Mouse (Mus musculus): ENCODE measurements around the gene Dbndd1. TPM values are rescaled to one million over a fixed set of nuclear protein-coding genes. Genes with fewer than 3 reads are reported as not detected.
A peak's percentile ranks its signal among the peaks of the same experiment; 100 is the strongest.
"Not testable (repeated sequence)": the region's sequence is repeated elsewhere in the genome, so short reads cannot be mapped to it uniquely, and the experiment has no call there.

Gene Dbndd1
- total and polyA plus RNA-seq, 3 experiments = 0.55 to 2.1 TPM; not detected in 1

- TF ChIP-seq MYC (IDR thresholded peaks at IDR 0.05; ENCODE audit: low read depth, low read length) (no peak), BHLHE40 (IDR thresholded peaks at IDR 0.05; ENCODE audit: low read depth, low read length) (no peak), CTCF (conservative IDR thresholded peaks at IDR 0.05 in 1 of 2, IDR thresholded peaks at IDR 0.05 in 1 of 2; ENCODE audit: low read depth in 2 of 2, low read length in 2 of 2) (no peak)
Observed at GRCm38 (mm10) chr8:123527720-123528489, 12.6 kb upstream of the Dbndd1 start (continued).

- H3K9me3 ChIP-seq (replicated peaks; ENCODE audit: low read length); dilution Hi-C loops (cut with MboI; ENCODE audit: extremely low pct_ligation_motif_present, extremely low pct_unique_long_range_greater_than_20kb, low sequenced_read_pairs); H3K9ac ChIP-seq (ENCODE audit: insufficient read depth, low read depth); H3K4me2 ChIP-seq (ENCODE audit: insufficient read depth, low read depth, poor library complexity, severe bottlenecking); H3K79me2 ChIP-seq (replicated peaks; ENCODE audit: control insufficient read depth, extremely low read depth, insufficient read depth, poor library complexity, severe bottlenecking); DNase-seq (ENCODE audit: extremely low read depth); H3K4me3 ChIP-seq (replicated peaks in 1 of 3; ENCODE audit: low read depth in 2 of 3, low read length in 2 of 3, poor library complexity in 1 of 3); in situ Hi-C loops (cut with MboI; ENCODE audit: low pct_ligation_motif_present, low pct_unique_long_range_greater_than_20kb, low sequenced_read_pairs); H3K27ac ChIP-seq (ENCODE audit: insufficient read depth, low read depth): not testable (repeated sequence)
- H3K27me3 ChIP-seq (replicated peaks) = peaks cover 25% of the 10 kb centered on the region
- H3K4me1 ChIP-seq (ENCODE audit: control insufficient read depth in 1 of 2, insufficient read depth in 2 of 2) = peaks cover 6 to 17% of the 10 kb centered on the region in 2 experiments
- peaks cover 29 to 43% of the 10 kb centered on the region in 2 experiments for H3K36me3 ChIP-seq (replicated peaks in 1 of 2; ENCODE audit: control insufficient read depth in 1 of 2, insufficient read depth in 1 of 2, low read length in 1 of 2)
- 0 out of 2 replicates have a peak, but pooled peaks have one; percentile 52 for TF ChIP-seq TBP (conservative IDR thresholded peaks at IDR 0.05; ENCODE audit: low read depth, low read length)
Observed at GRCm38 (mm10) chr8:123520048-123520447, 4.8 kb upstream of the Dbndd1 start.

DNA sequence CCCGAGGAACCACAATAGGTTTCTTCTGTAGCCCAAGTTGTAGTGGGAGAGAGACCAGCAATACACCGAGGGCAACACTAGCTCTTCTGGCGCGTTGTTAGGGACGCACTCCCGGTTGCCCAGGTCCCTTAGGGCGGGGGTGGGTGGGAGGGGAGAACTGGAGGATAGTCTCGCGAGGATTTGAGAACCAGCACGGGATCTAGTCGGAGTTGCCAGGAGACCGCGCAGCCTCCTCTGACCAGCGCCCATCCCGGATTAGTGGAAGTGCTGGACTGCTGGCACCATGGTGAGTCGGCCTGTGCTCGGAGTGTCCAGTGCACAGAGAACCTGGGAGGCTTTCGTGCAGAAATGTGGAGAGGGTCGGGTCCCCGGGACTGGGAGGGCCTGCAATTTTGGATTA lies 3.4 kb upstream of the Dbndd1 start, which contains the start of gene Gas8:
Gas8 (plus strand) TSS at position 168 of the 400 bp plus-strand sequence.
- H3K4me2 ChIP-seq (ENCODE audit: insufficient read depth, low read depth, poor library complexity, severe bottlenecking) = peak within 1 kb of the TSS; percentile 87
- H3K36me3 ChIP-seq (replicated peaks in 1 of 2; ENCODE audit: control insufficient read depth in 1 of 2, insufficient read depth in 1 of 2, low read length in 1 of 2) = peaks cover 20 to 30% of the 10 kb centered on the region in 2 experiments
- no peak for TF ChIP-seq IRF4 (IDR thresholded peaks at IDR 0.05; ENCODE audit: low read depth, low read length)
- no peak for TF ChIP-seq ETS1 (conservative IDR thresholded peaks at IDR 0.05; ENCODE audit: low read depth, low read length)
- no peak for TF ChIP-seq E2F4 (IDR thresholded peaks at IDR 0.05; ENCODE audit: insufficient replicate concordance, low read depth, low read length)
- TF ChIP-seq BHLHE40 (IDR thresholded peaks at IDR 0.05; ENCODE audit: low read depth, low read length) = 0 out of 2 replicates have a peak, but pooled peaks have one; percentile 15
- peak; percentile 88 for TF ChIP-seq MXI1 (IDR thresholded peaks at IDR 0.05; ENCODE audit: low read depth, low read length)
- peak; percentile 76 for TF ChIP-seq POLR2A (IDR thresholded peaks at IDR 0.05; ENCODE audit: low read depth, low read length)
- no peak for TF ChIP-seq GABPA (IDR thresholded peaks at IDR 0.05; ENCODE audit: insufficient replicate concordance, low read depth, low read length)
- TF ChIP-seq HCFC1 (IDR thresholded peaks at IDR 0.05; ENCODE audit: low read depth, low read length) = peak; percentile 34; the same call in 1 of the 2 replicates
- TF ChIP-seq SIN3A (IDR thresholded peaks at IDR 0.05; ENCODE audit: low read length) = peak; percentile 79
- TF ChIP-seq USF1 (IDR thresholded peaks at IDR 0.05; ENCODE audit: low read depth, low read length) = no peak
- no peak for TF ChIP-seq KAT2A (IDR thresholded peaks at IDR 0.05; ENCODE audit: insufficient replicate concordance, low read length)
- no peak for TF ChIP-seq ZMIZ1 (IDR thresholded peaks at IDR 0.05; ENCODE audit: low read depth, low read length)
- TF ChIP-seq TCF12 (IDR thresholded peaks at IDR 0.05; ENCODE audit: low read depth, low read length) = 0 out of 2 replicates have a peak, but pooled peaks have one; percentile 18
- 0 out of 2 replicates have a peak, but pooled peaks have one; percentile 34 for TF ChIP-seq ELF1 (IDR thresholded peaks at IDR 0.05; ENCODE audit: low read depth, low read length)
- TF ChIP-seq MAX (IDR thresholded peaks at IDR 0.05; ENCODE audit: low read length) = no peak
- TF ChIP-seq NELFE (IDR thresholded peaks at IDR 0.05; ENCODE audit: low read depth, low read length) = peak; percentile 63; the same call in 1 of the 2 replicates
- peak; percentile 54; the same call in 1 of the 2 replicates for TF ChIP-seq NRF1 (IDR thresholded peaks at IDR 0.05; ENCODE audit: low read depth, low read length)
- TF ChIP-seq CHD2 (IDR thresholded peaks at IDR 0.05; ENCODE audit: low read length) = peak; percentile 92
- no peak for TF ChIP-seq RCOR1 (conservative IDR thresholded peaks at IDR 0.05; ENCODE audit: low read depth, low read length)
- H3K27ac ChIP-seq (ENCODE audit: insufficient read depth, low read depth) = no peak within 1 kb of the TSS
- no peaks in the 10 kb centered on the region for H3K9me3 ChIP-seq (replicated peaks; ENCODE audit: low read length)
- H3K27me3 ChIP-seq (replicated peaks) = peaks cover 39% of the 10 kb centered on the region
- in situ Hi-C loops (cut with MboI; ENCODE audit: low pct_ligation_motif_present, low pct_unique_long_range_greater_than_20kb, low sequenced_read_pairs) (no loop called here), dilution Hi-C loops (cut with MboI; ENCODE audit: extremely low pct_ligation_motif_present, extremely low pct_unique_long_range_greater_than_20kb, low sequenced_read_pairs) (no loop called here)
- peak within 1 kb of the TSS; percentile 78 for H3K9ac ChIP-seq (ENCODE audit: insufficient read depth, low read depth)
- peak; percentile 96 for DNase-seq (ENCODE audit: extremely low read depth)
- H3K4me3 ChIP-seq (replicated peaks in 1 of 3; ENCODE audit: low read depth in 2 of 3, low read length in 2 of 3, poor library complexity in 1 of 3) = peak within 1 kb of the TSS; percentile 64 to 75 (median 65)
- 0 out of 2 replicates have a peak, but pooled peaks cover 6% of the 10 kb centered on the region for H3K79me2 ChIP-seq (replicated peaks; ENCODE audit: control insufficient read depth, extremely low read depth, insufficient read depth, poor library complexity, severe bottlenecking)
- H3K4me1 ChIP-seq (ENCODE audit: control insufficient read depth in 1 of 2, insufficient read depth in 2 of 2) = peaks cover 6 to 21% of the 10 kb centered on the region in 2 experiments
